Mouse (Mus musculus): ENCODE measurements at regions not wholly inside any gene's neighbourhood (a gene's known extent, or its start where the extent isn't known, plus 50 kb on each side); places are given as distances from the start of the nearest gene placed in this dataset.
"Not testable (repeated sequence)": the region's sequence is repeated elsewhere in the genome, so short reads cannot be mapped to it uniquely, and the experiment has no call there.

DNA sequence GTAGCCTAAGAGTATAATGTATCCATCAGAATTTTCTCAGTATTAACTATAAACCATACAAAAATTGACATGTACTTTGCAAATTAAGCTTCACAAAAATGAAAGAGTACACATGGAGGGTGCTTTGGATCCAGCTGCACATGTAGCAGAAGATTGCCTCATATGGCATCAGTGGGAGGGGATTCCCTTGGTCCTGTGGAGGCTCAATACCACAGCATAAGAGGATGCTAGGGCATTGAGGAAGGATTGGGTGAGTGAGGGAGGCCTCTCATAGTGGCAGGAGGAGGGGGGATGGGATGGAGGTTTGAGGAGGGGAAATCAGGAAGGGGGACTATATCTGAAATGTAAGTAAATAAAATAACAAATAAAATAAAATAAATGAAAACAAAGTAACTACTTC is 301.7 kb upstream of the Cntn5 start:
- no peak overlapping the region for H3K27ac ChIP-seq (ENCODE audit: low read depth, low read length)
- ATAC-seq (no peak), DNase-seq (no peak)
- H3K9me3 ChIP-seq (ENCODE audit: low read length) = no peaks in the 10 kb centered on the region
- no peak overlapping the region for H3K9ac ChIP-seq
- H3K4me2 ChIP-seq (ENCODE audit: low read depth) = no peak overlapping the region
- no peaks in the 10 kb centered on the region for H3K36me3 ChIP-seq (ENCODE audit: insufficient read depth)
- no peak overlapping the region for H3K4me3 ChIP-seq (ENCODE audit: low read depth, low read length)
- H3K27me3 ChIP-seq (ENCODE audit: insufficient read depth, low read length) = no peaks in the 10 kb centered on the region
- TF ChIP-seq CTCF (IDR thresholded peaks at IDR 0.05; ENCODE audit: low read depth) = no peak
- H3K4me1 ChIP-seq (ENCODE audit: insufficient read depth) = no peaks in the 10 kb centered on the region

DNA sequence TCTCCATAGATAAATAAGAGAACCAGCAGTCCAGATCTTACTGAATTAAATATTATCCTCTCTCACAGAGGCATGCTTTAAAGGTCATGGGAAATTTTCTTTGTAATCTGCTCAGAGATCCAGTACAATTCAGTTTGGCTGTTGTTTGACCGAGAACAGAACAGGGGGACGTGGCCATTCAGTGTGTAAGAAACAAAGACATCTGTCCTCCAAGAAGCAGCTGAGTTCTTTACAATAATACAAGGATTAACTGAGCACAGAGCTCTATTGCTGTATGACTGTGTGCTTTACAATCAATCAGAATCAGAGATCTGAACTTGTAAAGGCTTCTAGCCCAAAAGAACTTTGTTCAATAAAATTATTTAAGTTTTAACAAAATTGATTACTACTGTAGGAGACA is 287.6 kb upstream of the Cntn5 start:
- Histone ChIP-seq H3K9ac (no peak overlapping the region), H3K36me3 (ENCODE audit: insufficient read depth) (no peaks in the 10 kb centered on the region), H3K9me3 (ENCODE audit: low read length) (no peaks in the 10 kb centered on the region), H3K4me2 (ENCODE audit: low read depth) (no peak overlapping the region), H3K4me1 (ENCODE audit: insufficient read depth) (no peaks in the 10 kb centered on the region), H3K27ac (ENCODE audit: low read depth, low read length) (no peak overlapping the region), H3K27me3 (ENCODE audit: insufficient read depth, low read length) (no peaks in the 10 kb centered on the region), H3K4me3 (ENCODE audit: low read depth, low read length) (no peak overlapping the region)
- DNase-seq = no peak
- ATAC-seq = no peak
- no peak for TF ChIP-seq CTCF (IDR thresholded peaks at IDR 0.05; ENCODE audit: low read depth)
- WGBS = 12% methylated on average over 2 of the region's 2 CpGs

DNA sequence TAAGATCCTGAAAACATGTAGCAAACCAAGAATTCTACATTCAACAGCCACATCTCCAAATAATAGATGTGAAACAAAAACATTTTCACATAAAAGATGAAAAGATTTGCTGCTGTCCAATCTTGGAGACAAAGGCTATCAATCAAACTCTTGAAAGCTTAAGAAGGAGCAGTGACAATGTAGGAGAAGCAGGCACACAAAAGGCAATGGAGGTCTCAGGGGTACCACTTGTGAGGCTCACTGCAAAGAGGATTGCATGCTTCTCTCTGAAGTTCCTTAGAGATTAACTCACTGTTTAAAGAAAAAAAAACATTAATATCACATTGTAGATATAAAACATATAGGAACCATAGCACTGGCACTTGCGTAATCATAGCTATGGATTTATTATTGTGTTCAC is 241.2 kb upstream of the Cntn5 start:
- no peak for TF ChIP-seq CTCF (IDR thresholded peaks at IDR 0.05; ENCODE audit: low read depth)
- ATAC-seq (no peak), DNase-seq (no peak)
- WGBS = 87% methylated on average over 1 of the region's 1 CpGs
- Histone ChIP-seq H3K27ac (ENCODE audit: low read depth, low read length) (no peak overlapping the region), H3K9ac (no peak overlapping the region), H3K27me3 (ENCODE audit: insufficient read depth, low read length) (no peaks in the 10 kb centered on the region), H3K4me2 (ENCODE audit: low read depth) (no peak overlapping the region), H3K36me3 (ENCODE audit: insufficient read depth) (no peaks in the 10 kb centered on the region), H3K9me3 (ENCODE audit: low read length) (no peaks in the 10 kb centered on the region), H3K4me1 (ENCODE audit: insufficient read depth) (no peaks in the 10 kb centered on the region), H3K4me3 (ENCODE audit: low read depth, low read length) (no peak overlapping the region)

DNA sequence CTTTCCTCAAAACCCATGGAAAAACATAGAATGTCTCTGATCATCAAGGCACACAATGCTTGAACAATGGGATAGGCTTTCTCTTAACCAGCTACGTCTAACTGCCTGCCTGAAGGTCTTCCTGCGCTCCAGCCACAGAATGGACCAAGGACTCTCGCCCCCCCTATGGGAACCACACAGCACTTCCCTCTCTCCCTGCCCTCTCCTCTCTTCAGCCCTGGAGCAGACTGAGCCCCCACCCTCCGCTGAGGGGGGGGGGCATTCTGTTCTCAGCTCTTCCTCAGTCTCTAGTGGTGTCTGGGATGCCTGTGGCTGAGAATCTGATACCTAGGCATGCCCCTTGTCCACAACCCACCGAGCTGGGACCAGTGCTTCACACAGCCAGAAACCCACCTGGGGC is 222.3 kb upstream of the Cntn5 start:
- Histone ChIP-seq H3K4me2 (ENCODE audit: low read depth) (no peak overlapping the region), H3K27me3 (ENCODE audit: insufficient read depth, low read length) (no peaks in the 10 kb centered on the region), H3K4me1 (ENCODE audit: insufficient read depth) (no peaks in the 10 kb centered on the region), H3K4me3 (ENCODE audit: low read depth, low read length) (no peak overlapping the region), H3K27ac (ENCODE audit: low read depth, low read length) (no peak overlapping the region), H3K9ac (no peak overlapping the region), H3K9me3 (ENCODE audit: low read length) (no peaks in the 10 kb centered on the region), H3K36me3 (ENCODE audit: insufficient read depth) (no peaks in the 10 kb centered on the region)
- no peak for TF ChIP-seq CTCF (IDR thresholded peaks at IDR 0.05; ENCODE audit: low read depth)
- 89% methylated on average over 5 of the region's 5 CpGs for WGBS
- DNase-seq (no peak), ATAC-seq (no peak)

DNA sequence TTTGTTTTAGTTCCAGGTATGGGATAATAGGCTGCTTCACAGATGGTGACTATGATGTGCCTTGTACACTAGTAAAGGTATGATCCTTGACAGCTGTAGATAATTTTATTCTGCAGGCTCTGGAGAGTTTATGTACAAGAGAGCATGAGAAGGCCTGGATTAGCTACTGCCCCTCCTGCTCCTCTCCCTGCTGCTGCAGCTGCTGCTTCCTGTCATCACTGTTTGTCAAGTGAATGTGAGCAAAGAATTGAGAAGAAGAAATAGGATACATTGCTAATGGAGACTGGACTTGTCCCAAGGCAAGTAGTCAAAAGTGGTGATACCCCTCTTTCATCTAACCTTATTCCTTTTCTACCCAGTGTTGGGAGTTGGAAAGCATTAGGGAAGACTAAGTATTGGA is 214.6 kb upstream of the Cntn5 start:
- TF ChIP-seq CTCF (IDR thresholded peaks at IDR 0.05; ENCODE audit: low read depth) = no peak
- H3K4me2 ChIP-seq (ENCODE audit: low read depth) = no peak overlapping the region

DNA sequence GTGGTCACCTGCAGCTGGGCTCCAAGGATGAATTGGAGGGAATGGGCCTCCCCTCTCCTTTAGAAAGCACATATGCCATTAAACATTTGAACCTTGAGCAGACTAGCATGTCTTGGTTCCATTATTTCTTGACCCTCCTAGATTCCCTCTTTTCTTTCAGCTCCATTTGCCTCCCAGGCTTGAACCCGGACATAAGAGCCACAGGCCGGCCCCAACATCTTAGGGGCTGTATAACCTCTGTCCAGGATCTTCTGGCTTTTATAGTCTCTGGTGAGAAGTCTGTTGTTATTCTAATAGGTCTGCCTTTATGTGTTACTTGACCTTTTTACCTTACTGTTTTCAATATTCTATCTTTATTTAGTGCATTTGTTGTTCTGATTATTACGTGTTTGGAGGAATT is 203.3 kb upstream of the Cntn5 start:
- H3K4me3 ChIP-seq (ENCODE audit: low read depth, low read length); H3K9me3 ChIP-seq (ENCODE audit: low read length); H3K36me3 ChIP-seq (ENCODE audit: insufficient read depth); H3K4me2 ChIP-seq (ENCODE audit: low read depth); H3K4me1 ChIP-seq (ENCODE audit: insufficient read depth); ATAC-seq; H3K27me3 ChIP-seq (ENCODE audit: insufficient read depth, low read length); DNase-seq; H3K27ac ChIP-seq (ENCODE audit: low read depth, low read length); H3K9ac ChIP-seq: not testable (repeated sequence)
- 87% methylated on average over 3 of the region's 3 CpGs for WGBS

More for the DNA sequence above, 214.6 kb upstream of the Cntn5 start:
- H3K9me3 ChIP-seq (ENCODE audit: low read length) = no peaks in the 10 kb centered on the region
- H3K27ac ChIP-seq (ENCODE audit: low read depth, low read length) = no peak overlapping the region
- H3K9ac ChIP-seq = no peak overlapping the region
- H3K36me3 ChIP-seq (ENCODE audit: insufficient read depth) = no peaks in the 10 kb centered on the region
- no peak overlapping the region for H3K4me3 ChIP-seq (ENCODE audit: low read depth, low read length)
- no peaks in the 10 kb centered on the region for H3K27me3 ChIP-seq (ENCODE audit: insufficient read depth, low read length)
- no peaks in the 10 kb centered on the region for H3K4me1 ChIP-seq (ENCODE audit: insufficient read depth)
- ATAC-seq (no peak), DNase-seq (no peak)

DNA sequence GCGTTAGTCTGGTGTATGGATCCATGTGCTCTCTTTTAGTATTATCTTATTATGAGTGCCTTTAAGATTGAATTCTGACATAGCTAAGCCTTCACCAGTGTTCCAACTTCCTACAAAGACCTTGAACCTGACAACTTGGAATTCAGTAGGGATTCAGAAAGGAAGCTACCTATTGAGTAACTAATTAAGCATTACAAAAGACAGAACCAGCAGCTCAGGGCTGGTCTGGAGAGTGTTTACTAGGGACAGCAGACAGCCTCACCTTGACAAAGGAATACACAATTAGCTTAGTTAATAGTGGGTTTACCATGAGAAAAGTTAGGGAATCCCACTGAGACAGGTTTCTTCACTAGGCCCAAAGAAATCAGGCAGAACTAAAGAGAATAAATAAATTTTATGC is 202.6 kb upstream of the Cntn5 start:
- H3K4me2 ChIP-seq (ENCODE audit: low read depth); DNase-seq; H3K27me3 ChIP-seq (ENCODE audit: insufficient read depth, low read length); H3K4me3 ChIP-seq (ENCODE audit: low read depth, low read length); H3K27ac ChIP-seq (ENCODE audit: low read depth, low read length); H3K4me1 ChIP-seq (ENCODE audit: insufficient read depth); H3K36me3 ChIP-seq (ENCODE audit: insufficient read depth); ATAC-seq; H3K9ac ChIP-seq; H3K9me3 ChIP-seq (ENCODE audit: low read length): not testable (repeated sequence)
- WGBS = 97% methylated on average over 1 of the region's 1 CpGs

DNA sequence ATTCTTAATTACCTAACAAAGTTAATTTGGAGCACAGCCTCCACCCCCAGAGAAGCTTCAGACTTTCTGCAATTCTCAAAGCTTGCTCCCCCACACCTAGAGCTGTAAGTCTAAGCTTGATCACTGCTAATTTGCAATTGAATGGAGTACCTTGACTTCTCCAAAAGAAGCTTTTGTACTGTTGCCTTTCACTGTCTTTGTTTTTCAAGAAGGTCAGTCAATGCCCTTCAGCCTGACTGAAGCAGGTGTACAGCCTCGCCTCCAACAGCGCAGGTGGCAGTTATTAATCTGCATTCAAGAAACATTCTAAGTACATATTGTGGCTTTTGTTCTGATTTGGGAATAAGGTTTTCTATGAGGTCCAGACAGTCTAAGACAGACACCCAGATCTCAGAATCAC is 201.7 kb upstream of the Cntn5 start:
- H3K9me3 ChIP-seq (ENCODE audit: low read length) = no peaks in the 10 kb centered on the region
- H3K4me1 ChIP-seq (ENCODE audit: insufficient read depth) = no peaks in the 10 kb centered on the region
- no peak overlapping the region for H3K4me3 ChIP-seq (ENCODE audit: low read depth, low read length)
- no peak overlapping the region for H3K9ac ChIP-seq
- H3K36me3 ChIP-seq (ENCODE audit: insufficient read depth) = no peaks in the 10 kb centered on the region
- ATAC-seq (no peak), DNase-seq (no peak)
- WGBS = 87% methylated on average over 2 of the region's 2 CpGs
- H3K27ac ChIP-seq (ENCODE audit: low read depth, low read length) = no peak overlapping the region
- no peak overlapping the region for H3K4me2 ChIP-seq (ENCODE audit: low read depth)
- no peaks in the 10 kb centered on the region for H3K27me3 ChIP-seq (ENCODE audit: insufficient read depth, low read length)
- TF ChIP-seq CTCF (IDR thresholded peaks at IDR 0.05; ENCODE audit: low read depth) = no peak
